Mouse (Mus musculus): ENCODE results near the gene Cbln4. TPM values are rescaled to one million over a fixed set of nuclear protein-coding genes. Genes with fewer than 3 reads are reported as not detected.
A peak's percentile ranks its signal among the peaks of the same experiment; 100 is the strongest.

The Cbln4 gene
- 29.0 and 34.7 TPM in 2 replicates for polyA plus RNA-seq (2014; fragmentation: Nextera tagmentation; extraction: Ambion mirVana)

DNA sequence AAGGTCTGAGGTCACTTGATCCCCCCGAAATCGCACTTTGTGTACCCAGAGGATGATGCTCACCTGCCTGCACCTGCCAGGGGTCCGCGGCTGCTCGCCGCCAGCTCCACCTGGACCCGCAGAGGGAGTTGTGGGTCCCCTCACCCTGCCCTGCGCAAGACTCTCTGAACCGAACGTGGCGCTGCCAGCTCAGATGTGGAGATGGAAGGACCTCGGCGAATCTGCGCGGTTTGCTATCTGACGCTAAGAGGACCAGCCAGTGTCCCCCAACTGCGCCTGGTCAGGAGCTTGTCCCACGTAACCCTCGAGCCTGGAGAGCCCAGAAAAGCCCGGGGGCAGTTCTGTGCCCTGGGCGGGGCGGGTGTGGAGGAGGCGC lies at the start of gene Cbln4:
TSS of gene Cbln4 (minus strand) at position 232 of the 376 bp plus-strand sequence.
- Histone ChIP-seq H3K27me3 (ENCODE audit: control insufficient read depth, insufficient read depth, low read length) (peaks cover 34% of the 10 kb centered on the region), H3K4me1 (ENCODE audit: control insufficient read depth, insufficient read depth, low read length) (peaks cover 10% of the 10 kb centered on the region; the same call in 1 of the 2 replicates), H3K9me3 (ENCODE audit: control insufficient read depth, low read length) (no peaks in the 10 kb centered on the region), H3K4me3 (replicated peaks; ENCODE audit: low read depth, low read length) (peak within 1 kb of the TSS; percentile 49), H3K27ac (replicated peaks; ENCODE audit: low read depth, low read length) (peak within 1 kb of the TSS; percentile 74), H3K9ac (replicated peaks; ENCODE audit: low read length) (peak within 1 kb of the TSS; percentile 63), H3K36me3 (ENCODE audit: control insufficient read depth, insufficient read depth, low read length) (no peaks in the 10 kb centered on the region), H3K4me2 (ENCODE audit: low read length) (peak within 1 kb of the TSS; percentile 89)
- under 1% methylated on average over 23 of the region's 23 CpGs for WGBS
- ATAC-seq (ENCODE audit: low FRiP score, low TSS enrichment) (no peak), DNase-seq (peak; percentile 62)

DNA sequence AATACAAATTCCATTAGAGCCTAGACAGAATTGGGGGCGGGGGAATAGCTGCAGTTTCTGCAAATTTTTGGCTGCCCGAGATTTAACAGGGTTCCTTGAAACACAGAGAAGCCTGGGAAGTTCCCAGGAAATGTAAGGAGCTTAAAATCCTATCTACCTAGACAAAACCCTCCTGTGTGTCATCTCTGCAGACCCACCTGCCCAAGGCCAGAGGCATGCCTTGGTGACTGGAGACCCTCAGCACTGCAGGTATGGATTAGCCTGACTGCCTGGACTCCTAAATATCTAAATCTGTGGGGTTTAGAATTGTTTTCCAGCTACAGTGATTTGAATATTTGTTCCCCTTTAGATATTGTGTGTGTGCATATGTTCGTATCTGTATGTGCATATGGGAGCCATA lies 35.3 kb upstream of the Cbln4 start:
- peaks cover 6% of the 10 kb centered on the region; the same call in 1 of the 2 replicates for H3K4me1 ChIP-seq (ENCODE audit: control insufficient read depth, insufficient read depth, low read length)
- H3K36me3 ChIP-seq (ENCODE audit: control insufficient read depth, insufficient read depth, low read length), result no peaks in the 10 kb centered on the region
- 79% methylated on average over 3 of the region's 3 CpGs for WGBS
- no peaks in the 10 kb centered on the region for H3K27me3 ChIP-seq (ENCODE audit: control insufficient read depth, insufficient read depth, low read length)
- no peak overlapping the region for H3K4me3 ChIP-seq (replicated peaks; ENCODE audit: low read depth, low read length)
- DNase-seq, result no peak
- no peak for ATAC-seq (ENCODE audit: low FRiP score, low TSS enrichment)
- no peak overlapping the region for H3K27ac ChIP-seq (replicated peaks; ENCODE audit: low read depth, low read length)
- no peaks in the 10 kb centered on the region for H3K9me3 ChIP-seq (ENCODE audit: control insufficient read depth, low read length)
- no peak overlapping the region for H3K9ac ChIP-seq (replicated peaks; ENCODE audit: low read length)
- no peak overlapping the region for H3K4me2 ChIP-seq (ENCODE audit: low read length)

DNA sequence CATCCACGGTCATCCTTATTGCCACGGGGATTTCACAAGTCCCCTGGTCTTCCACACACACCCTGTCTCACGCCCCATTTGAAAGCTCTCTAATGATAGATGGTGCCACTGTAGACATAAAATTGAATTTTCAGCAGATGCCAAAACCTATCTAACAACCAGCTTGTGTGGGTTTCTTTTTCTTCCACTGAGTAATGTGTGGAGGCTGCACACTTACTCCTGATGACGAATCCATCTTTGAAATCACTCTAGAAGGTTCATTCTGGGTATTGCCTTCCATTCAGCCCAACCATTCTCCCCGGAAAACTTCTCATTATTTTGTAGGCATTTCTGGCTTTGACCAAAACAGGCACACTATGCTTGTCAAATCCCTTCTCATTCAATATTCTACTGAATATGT lies 33.0 kb upstream of the Cbln4 start:
- WGBS, result 82% methylated on average over 5 of the region's 5 CpGs
- DNase-seq, result no peak
- Histone ChIP-seq H3K4me1 (ENCODE audit: control insufficient read depth, insufficient read depth, low read length) (peaks cover 6% of the 10 kb centered on the region; the same call in 1 of the 2 replicates), H3K9ac (replicated peaks; ENCODE audit: low read length) (no peak overlapping the region), H3K9me3 (ENCODE audit: control insufficient read depth, low read length) (no peaks in the 10 kb centered on the region), H3K4me2 (ENCODE audit: low read length) (no peak overlapping the region), H3K27ac (replicated peaks; ENCODE audit: low read depth, low read length) (no peak overlapping the region), H3K36me3 (ENCODE audit: control insufficient read depth, insufficient read depth, low read length) (no peaks in the 10 kb centered on the region), H3K27me3 (ENCODE audit: control insufficient read depth, insufficient read depth, low read length) (no peaks in the 10 kb centered on the region), H3K4me3 (replicated peaks; ENCODE audit: low read depth, low read length) (no peak overlapping the region)
- no peak for ATAC-seq (ENCODE audit: low FRiP score, low TSS enrichment)

DNA sequence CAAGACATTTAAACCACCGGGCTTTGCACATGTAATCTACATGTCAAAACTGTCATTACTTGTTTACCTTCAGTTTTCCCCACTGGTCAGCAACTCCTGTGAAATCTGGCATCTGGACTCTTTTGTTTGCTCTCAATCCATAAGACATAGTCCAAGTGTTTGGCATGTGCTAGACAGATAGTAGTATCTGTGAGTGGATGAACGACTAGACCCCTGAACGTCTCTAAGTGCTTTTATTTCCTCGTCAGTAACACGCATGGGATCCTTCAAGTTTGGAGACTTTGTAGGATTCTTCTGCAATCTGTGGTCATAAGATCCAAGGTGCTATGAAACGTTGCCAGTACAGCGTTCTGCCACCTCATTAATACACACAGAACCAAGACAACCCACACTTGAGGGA lies 19.6 kb upstream of the Cbln4 start:
- no peak overlapping the region for H3K4me3 ChIP-seq (replicated peaks; ENCODE audit: low read depth, low read length)
- WGBS, result 91% methylated on average over 7 of the region's 7 CpGs
- H3K9me3 ChIP-seq (ENCODE audit: control insufficient read depth, low read length), result no peaks in the 10 kb centered on the region
- no peaks in the 10 kb centered on the region for H3K4me1 ChIP-seq (ENCODE audit: control insufficient read depth, insufficient read depth, low read length)
- no peak overlapping the region for H3K9ac ChIP-seq (replicated peaks; ENCODE audit: low read length)
- DNase-seq (no peak), ATAC-seq (ENCODE audit: low FRiP score, low TSS enrichment) (no peak)
- no peak overlapping the region for H3K4me2 ChIP-seq (ENCODE audit: low read length)
- H3K27me3 ChIP-seq (ENCODE audit: control insufficient read depth, insufficient read depth, low read length), result no peaks in the 10 kb centered on the region
- H3K36me3 ChIP-seq (ENCODE audit: control insufficient read depth, insufficient read depth, low read length), result no peaks in the 10 kb centered on the region
- no peak overlapping the region for H3K27ac ChIP-seq (replicated peaks; ENCODE audit: low read depth, low read length)

DNA sequence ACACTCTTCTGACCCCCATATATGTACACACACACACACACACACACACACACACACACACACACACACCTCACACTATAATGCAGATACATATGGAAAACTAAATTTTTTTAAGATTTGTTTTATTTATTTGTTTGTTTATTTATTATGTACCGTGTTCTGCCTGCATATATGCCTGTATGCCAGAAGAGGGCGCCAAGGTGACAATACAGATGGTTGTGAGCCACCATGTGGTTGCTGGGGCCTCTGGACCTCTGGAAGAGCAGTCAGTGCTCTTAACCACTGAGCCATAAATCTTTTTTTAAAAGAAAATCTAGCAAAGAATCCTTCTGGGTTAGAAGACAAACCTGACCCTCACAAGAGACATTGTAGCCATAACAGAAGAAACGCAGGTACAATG lies 16.5 kb upstream of the Cbln4 start:
- Histone ChIP-seq H3K4me1 (ENCODE audit: control insufficient read depth, insufficient read depth, low read length) (no peaks in the 10 kb centered on the region), H3K9me3 (ENCODE audit: control insufficient read depth, low read length) (no peaks in the 10 kb centered on the region), H3K9ac (replicated peaks; ENCODE audit: low read length) (no peak overlapping the region), H3K36me3 (ENCODE audit: control insufficient read depth, insufficient read depth, low read length) (no peaks in the 10 kb centered on the region), H3K27me3 (ENCODE audit: control insufficient read depth, insufficient read depth, low read length) (no peaks in the 10 kb centered on the region), H3K4me2 (ENCODE audit: low read length) (no peak overlapping the region), H3K27ac (replicated peaks; ENCODE audit: low read depth, low read length) (no peak overlapping the region), H3K4me3 (replicated peaks; ENCODE audit: low read depth, low read length) (no peak overlapping the region)
- no peak for ATAC-seq (ENCODE audit: low FRiP score, low TSS enrichment)
- no peak for DNase-seq
- WGBS, result 69% methylated on average over 3 of the region's 3 CpGs

DNA sequence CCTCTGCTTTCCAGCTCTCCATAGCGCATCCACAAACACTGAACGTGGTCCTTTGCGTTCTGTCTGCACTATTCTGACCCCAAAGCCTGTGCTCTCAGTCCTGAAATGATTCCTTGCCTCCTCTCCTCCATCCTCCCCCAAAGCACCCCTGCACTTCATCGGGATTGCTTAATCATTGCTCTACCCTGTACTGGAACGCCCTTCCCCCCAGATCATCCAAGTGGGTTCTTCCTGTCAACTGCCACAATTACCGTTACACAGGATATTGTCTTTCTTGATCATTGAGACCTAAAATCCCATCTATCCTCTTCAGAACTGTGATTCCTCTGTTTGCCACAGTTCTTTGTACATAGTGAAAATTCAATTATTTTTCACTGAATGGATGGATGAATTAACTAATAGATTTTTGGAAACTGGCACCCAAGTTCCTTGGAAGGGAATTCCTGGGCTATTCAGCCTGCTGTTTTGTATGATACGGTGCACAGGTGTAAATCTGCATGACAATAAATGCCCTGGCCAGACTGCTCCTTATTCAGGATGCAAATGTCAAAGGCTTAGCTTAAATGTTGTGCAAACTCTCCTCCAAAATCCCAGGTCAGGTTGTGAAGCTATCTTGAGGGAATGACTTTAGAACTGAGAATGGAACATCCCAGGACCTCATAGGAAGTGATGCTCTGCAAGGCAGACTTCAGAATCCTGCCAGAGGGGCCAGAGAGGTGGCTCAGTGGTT lies 15.8 kb upstream of the Cbln4 start:
- no peak overlapping the region for H3K27ac ChIP-seq (replicated peaks; ENCODE audit: low read depth, low read length)
- DNase-seq (no peak), ATAC-seq (ENCODE audit: low FRiP score, low TSS enrichment) (no peak)
- H3K4me1 ChIP-seq (ENCODE audit: control insufficient read depth, insufficient read depth, low read length), result no peaks in the 10 kb centered on the region
- H3K27me3 ChIP-seq (ENCODE audit: control insufficient read depth, insufficient read depth, low read length), result no peaks in the 10 kb centered on the region
- no peak overlapping the region for H3K4me2 ChIP-seq (ENCODE audit: low read length)
- no peaks in the 10 kb centered on the region for H3K9me3 ChIP-seq (ENCODE audit: control insufficient read depth, low read length)
- H3K36me3 ChIP-seq (ENCODE audit: control insufficient read depth, insufficient read depth, low read length), result no peaks in the 10 kb centered on the region
- 59% methylated on average over 7 of the region's 7 CpGs for WGBS
- H3K4me3 ChIP-seq (replicated peaks; ENCODE audit: low read depth, low read length), result no peak overlapping the region
- H3K9ac ChIP-seq (replicated peaks; ENCODE audit: low read length), result no peak overlapping the region

DNA sequence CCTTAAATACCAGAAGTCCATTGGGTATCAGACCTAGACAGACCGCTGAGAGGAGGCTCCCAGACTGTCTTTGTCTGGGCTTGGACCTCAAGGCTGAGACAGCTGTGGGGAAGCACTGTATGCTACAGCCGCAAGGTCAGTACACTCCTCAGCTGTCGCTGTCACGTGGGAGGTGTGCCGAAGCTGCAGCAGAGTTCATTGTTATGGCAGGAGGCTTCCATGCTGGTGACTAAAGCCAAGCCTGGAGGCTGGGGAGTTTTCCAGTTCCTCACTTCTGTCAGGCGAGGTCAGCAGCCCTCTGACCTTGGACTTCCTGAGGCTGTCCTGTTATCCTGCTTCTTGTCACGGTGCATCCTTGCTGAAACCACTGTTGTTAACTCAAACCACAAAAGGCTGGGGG lies 2.7 kb upstream of the Cbln4 start:
- H3K27ac ChIP-seq (replicated peaks; ENCODE audit: low read depth, low read length), result no peak overlapping the region
- 57% methylated on average over 7 of the region's 7 CpGs for WGBS
- H3K9ac ChIP-seq (replicated peaks; ENCODE audit: low read length), result no peak overlapping the region
- H3K36me3 ChIP-seq (ENCODE audit: control insufficient read depth, insufficient read depth, low read length), result no peaks in the 10 kb centered on the region
- H3K4me2 ChIP-seq (ENCODE audit: low read length), result no peak overlapping the region
- no peak overlapping the region for H3K4me3 ChIP-seq (replicated peaks; ENCODE audit: low read depth, low read length)
- H3K27me3 ChIP-seq (ENCODE audit: control insufficient read depth, insufficient read depth, low read length), result peaks cover 34% of the 10 kb centered on the region
- no peak for ATAC-seq (ENCODE audit: low FRiP score, low TSS enrichment)
- peaks cover 7% of the 10 kb centered on the region; the same call in 1 of the 2 replicates for H3K4me1 ChIP-seq (ENCODE audit: control insufficient read depth, insufficient read depth, low read length)
- no peak for DNase-seq
- no peaks in the 10 kb centered on the region for H3K9me3 ChIP-seq (ENCODE audit: control insufficient read depth, low read length)

DNA sequence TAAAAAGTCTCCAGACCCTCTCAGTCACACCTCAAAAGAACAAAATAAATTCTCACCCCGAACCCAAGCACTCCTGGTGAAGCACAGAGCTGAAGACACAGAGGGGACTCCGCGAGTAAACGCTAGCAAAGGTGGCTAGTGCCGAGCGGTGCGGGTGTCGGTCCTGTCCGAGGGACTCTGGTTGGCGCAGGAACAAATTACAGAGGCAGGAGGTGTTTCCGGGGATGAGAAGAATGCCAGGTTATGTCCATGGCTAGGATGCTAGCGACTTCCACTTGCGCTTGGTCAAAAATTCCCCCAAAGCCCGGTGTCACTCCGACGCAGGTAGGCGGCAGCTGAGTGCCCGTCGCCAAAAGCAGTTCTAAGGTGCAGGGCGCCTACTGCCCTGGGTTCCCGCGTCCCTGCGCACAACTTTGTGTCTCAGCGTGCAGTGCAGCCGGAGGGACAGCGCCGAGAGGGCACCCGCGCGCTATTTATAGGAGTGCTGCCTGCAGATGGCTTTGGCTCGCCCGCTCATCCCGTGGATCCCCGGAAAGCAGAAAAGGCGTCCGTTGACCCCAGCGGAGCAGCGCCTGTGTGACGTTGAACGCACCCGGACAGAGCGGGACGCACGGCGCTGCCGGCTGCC lies 545 bp downstream of the Cbln4 start:
- peaks cover 34% of the 10 kb centered on the region for H3K27me3 ChIP-seq (ENCODE audit: control insufficient read depth, insufficient read depth, low read length)
- no peaks in the 10 kb centered on the region for H3K36me3 ChIP-seq (ENCODE audit: control insufficient read depth, insufficient read depth, low read length)
- WGBS, result under 1% methylated on average over 46 of the region's 46 CpGs
- H3K4me3 ChIP-seq (replicated peaks; ENCODE audit: low read depth, low read length), result peak overlapping the region; percentile 49
- peak overlapping the region; percentile 89 for H3K4me2 ChIP-seq (ENCODE audit: low read length)
- ATAC-seq (ENCODE audit: low FRiP score, low TSS enrichment) (no peak), DNase-seq (peak; percentile 66)
- H3K4me1 ChIP-seq (ENCODE audit: control insufficient read depth, insufficient read depth, low read length), result peaks cover 10% of the 10 kb centered on the region; the same call in 1 of the 2 replicates
- H3K27ac ChIP-seq (replicated peaks; ENCODE audit: low read depth, low read length), result peak overlapping the region; percentile 74
- no peaks in the 10 kb centered on the region for H3K9me3 ChIP-seq (ENCODE audit: control insufficient read depth, low read length)
- peak overlapping the region; percentile 63 for H3K9ac ChIP-seq (replicated peaks; ENCODE audit: low read length)

DNA sequence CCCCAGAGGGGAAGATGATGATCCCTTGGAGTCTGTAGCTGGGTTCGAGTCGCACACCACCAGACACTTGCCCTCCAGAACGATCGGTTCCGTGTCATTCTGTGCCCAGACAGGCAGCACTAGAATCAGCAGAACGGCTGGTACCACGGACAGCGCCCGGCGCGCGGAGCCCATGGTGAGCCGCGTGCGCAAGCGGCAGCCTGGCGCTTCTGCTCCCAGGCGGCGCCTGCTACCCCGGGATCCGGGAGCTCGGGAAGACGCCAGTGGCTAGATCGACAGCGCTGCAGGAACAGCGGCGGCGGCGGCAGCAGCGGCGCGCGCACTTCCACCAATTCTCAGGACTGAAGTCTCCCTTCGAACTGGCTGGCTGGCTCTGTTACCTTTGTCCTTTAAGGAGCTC lies 1.1 kb downstream of the Cbln4 start:
- ATAC-seq (ENCODE audit: low FRiP score, low TSS enrichment), result 0 out of 2 replicates have a peak, but pooled peaks have one; percentile 34
- H3K27me3 ChIP-seq (ENCODE audit: control insufficient read depth, insufficient read depth, low read length), result peaks cover 34% of the 10 kb centered on the region
- under 1% methylated on average over 34 of the region's 34 CpGs for WGBS

More for the DNA sequence above, 1.1 kb downstream of the Cbln4 start:
- H3K4me1 ChIP-seq (ENCODE audit: control insufficient read depth, insufficient read depth, low read length), result peaks cover 10% of the 10 kb centered on the region; the same call in 1 of the 2 replicates
- peak overlapping the region; percentile 49 for H3K4me3 ChIP-seq (replicated peaks; ENCODE audit: low read depth, low read length)
- H3K4me2 ChIP-seq (ENCODE audit: low read length), result peak overlapping the region; percentile 89
- no peaks in the 10 kb centered on the region for H3K9me3 ChIP-seq (ENCODE audit: control insufficient read depth, low read length)
- H3K36me3 ChIP-seq (ENCODE audit: control insufficient read depth, insufficient read depth, low read length), result no peaks in the 10 kb centered on the region
- H3K27ac ChIP-seq (replicated peaks; ENCODE audit: low read depth, low read length), result peak overlapping the region; percentile 74
- peak; percentile 86 for DNase-seq
- peak overlapping the region; percentile 63 for H3K9ac ChIP-seq (replicated peaks; ENCODE audit: low read length)
